Mouse (Mus musculus) adrenal gland, postnatal 4 days (tissue): ENCODE results near the gene Zfp988. TPM values are rescaled to one million over a fixed set of nuclear protein-coding genes. Genes with fewer than 3 reads are reported as not detected.
A peak's percentile ranks its signal among the peaks of the same experiment; 100 is the strongest.
"Not testable (repeated sequence)": the region's sequence is repeated elsewhere in the genome, so short reads cannot be mapped to it uniquely, and the experiment has no call there.

Source experiments
- DNase-seq, 2 experiments: peaks; one replicate each; pipeline ENCODE4 v3.0.0; 2021 to 2022; ENCODE audit warnings: low spot score in 2 of 2, mixed read lengths in 2 of 2
- long read RNA-seq, 2 experiments: library from polyadenylated mRNA; stranded (forward); transcript quantifications; one replicate each; pipeline ENCODE4 v2.0.0; 2021
- total RNA-seq, 2 experiments: library from RNA; stranded (reverse); gene quantifications; 2 replicates each; pipeline ENCODE4 v1.2.3; 2021

Gene Zfp988
- total RNA-seq = under 1 TPM; 0.39 to 0.40 TPM
- long read RNA-seq, experiment 1 = 0 reads
- long read RNA-seq, experiment 2 = 0 reads

GRCm38 (mm10) chr4:147305436-147305835 lies at the start of gene Zfp988:
TSS of gene Zfp988 (plus strand) at chr4:147305674.
- DNase-seq = not testable (repeated sequence)

DNA sequence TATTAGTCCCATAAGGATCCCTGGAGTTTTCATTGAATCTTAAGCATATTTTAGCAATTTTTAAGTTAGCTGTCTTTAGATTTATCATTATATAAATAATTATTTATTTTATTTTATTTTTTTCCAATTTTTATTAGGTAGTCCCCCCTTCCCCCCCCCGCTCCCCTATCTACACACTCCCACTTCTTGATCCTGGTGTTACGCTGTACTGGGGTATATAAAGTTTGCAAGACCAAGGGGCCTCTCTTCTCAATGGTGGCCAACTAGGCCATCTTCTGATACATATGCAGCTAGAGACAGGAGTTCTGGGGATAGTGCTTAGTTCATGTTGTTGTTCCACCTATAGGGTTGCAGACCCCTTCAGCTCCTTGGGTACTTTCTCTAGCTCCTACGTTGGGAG lies 42.8 kb upstream of the Zfp988 start:
- DNase-seq = not testable (repeated sequence)

- not testable (repeated sequence) for DNase-seq
Observed at GRCm38 (mm10) chr4:147267302-147267701, 38.2 kb upstream of the Zfp988 start.

DNA sequence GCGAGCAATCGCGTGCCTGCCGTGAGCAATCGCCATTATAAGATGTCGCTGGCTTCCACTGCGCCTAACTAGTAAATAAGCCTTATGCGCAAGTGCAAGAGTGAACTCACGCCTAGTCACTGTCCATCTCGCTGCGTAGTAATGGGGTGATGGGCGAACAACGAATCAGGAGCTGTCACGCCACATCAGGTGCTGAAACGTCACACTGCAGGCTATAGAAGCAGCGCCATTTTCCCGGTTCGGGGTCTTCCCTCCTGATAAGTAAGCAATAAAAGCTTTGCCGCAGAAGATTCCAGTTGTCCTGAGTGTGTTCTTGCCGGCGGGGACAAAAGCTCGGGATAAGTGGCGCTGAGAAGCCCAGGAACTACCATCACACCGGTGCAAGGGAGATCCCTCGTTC lies 36.7 kb upstream of the Zfp988 start:
- DNase-seq = not testable (repeated sequence)

GRCm38 (mm10) chr4:147270026-147270425 lies 35.4 kb upstream of the Zfp988 start:
- DNase-seq = not testable (repeated sequence)

GRCm38 (mm10) chr4:147271601-147272000 lies 33.9 kb upstream of the Zfp988 start:
- DNase-seq = not testable (repeated sequence)

- not testable (repeated sequence) for DNase-seq
Observed at GRCm38 (mm10) chr4:147275021-147275772, 30.3 kb upstream of the Zfp988 start.

DNA sequence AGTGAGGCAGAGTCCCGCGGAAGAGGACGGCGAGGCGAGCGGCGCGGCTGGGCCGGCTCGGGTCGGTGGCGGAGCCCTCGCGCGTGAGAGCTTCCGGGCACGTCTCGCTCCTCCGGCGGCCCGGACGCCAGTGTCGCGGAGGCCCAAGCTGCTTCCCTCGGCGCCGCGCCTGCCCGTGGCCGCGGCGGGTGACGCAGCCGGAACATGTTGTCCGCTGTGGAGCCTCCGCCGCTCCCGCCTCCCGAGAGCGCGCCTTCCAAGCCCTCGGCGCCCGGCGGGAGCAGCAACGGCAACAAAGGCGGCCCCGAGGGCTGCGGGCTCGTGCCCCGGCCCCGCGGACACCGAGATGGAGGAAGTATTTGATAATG lies 29.7 kb upstream of the Zfp988 start:
- not testable (repeated sequence) for DNase-seq

- not testable (repeated sequence) for DNase-seq
Observed at GRCm38 (mm10) chr4:147280406-147280805, 25.1 kb upstream of the Zfp988 start.

GRCm38 (mm10) chr4:147298585-147298984 lies 6.9 kb upstream of the Zfp988 start:
- DNase-seq = not testable (repeated sequence)

- not testable (repeated sequence) for DNase-seq
Observed at GRCm38 (mm10) chr4:147302375-147302774, 3.1 kb upstream of the Zfp988 start.

DNA sequence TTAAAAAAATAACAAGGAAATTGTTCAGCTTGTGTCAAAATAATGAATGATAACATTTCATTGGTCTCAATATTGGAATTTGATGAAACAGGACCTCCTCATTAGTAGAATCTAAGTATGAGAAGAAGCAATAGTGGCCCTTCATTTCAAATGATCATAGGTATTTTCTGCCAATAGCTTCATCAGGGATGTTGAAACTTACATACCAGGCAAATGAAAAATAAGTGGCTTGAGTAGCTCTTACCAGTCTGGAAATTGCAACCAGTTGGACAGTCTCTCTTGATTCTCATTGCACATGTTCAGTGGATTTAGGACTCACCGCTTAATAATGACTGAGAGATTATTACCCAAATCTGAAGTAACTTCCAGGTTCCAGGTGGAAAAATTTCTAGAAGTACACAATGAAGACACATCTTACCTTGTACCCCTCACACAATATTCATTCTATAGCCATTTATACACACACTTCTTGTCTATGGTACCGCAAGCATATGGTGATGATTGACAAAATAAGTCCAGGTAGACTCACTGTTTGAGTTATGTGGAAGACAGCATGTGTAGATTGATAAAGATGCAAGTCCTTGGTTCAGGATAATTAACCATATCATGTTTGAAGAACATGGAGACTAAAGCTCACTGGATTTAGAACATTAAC lies 29.7 kb downstream of the Zfp988 start:
- DNase-seq = not testable (repeated sequence)

DNA sequence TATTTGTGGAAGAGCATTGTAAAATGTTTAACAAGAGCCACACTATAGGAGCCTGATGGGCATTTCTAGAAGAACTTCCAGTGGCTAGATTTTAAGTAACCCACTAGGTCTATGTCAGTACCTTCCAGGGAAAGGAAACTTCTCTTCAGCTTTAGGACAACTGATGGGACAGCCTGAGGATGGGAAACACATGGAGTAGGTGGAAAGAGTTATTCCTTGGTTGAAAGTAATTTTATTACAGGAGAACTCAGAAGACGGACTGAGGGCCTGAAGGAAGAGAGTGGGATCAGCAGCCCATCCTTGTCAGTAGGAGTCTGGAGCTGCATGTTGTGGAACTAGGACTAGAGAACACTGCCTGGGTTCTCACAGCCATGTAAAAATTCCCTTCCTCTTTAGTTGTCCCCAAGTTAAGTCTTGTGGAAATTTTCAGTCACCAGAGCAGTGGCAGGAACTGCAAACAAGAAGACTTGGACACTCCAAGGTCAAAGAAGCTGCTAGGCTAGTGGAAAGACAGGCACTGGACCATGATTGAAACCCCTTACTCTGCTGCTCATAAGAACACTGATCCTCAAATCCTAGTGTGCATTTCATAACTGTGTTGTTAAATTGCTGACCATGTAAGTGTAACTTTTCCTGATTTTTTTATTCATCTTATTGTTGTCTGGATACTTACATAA lies 30.4 kb downstream of the Zfp988 start:
- not testable (repeated sequence) for DNase-seq

- DNase-seq = not testable (repeated sequence)
Observed at GRCm38 (mm10) chr4:147336368-147337195, 31.1 kb downstream of the Zfp988 start.

DNA sequence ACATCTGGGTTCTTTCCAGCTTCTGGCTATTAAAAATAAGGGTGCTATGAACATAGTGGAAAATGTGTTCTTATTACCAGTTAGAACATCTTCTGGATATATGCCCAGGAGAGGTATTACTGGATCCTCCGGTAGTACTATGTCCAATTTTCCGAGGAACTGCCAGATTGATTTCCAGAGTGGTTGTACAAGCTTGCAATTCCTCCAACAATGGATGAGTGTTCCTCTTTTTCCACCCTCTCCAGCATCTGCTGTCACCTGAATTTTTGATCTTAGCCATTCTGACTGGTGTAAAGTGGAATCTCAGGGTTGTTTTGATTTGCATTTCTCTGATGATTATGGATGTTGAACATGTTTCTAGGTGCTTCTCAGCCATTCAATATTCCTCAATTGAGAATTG lies 32.0 kb downstream of the Zfp988 start:
- not testable (repeated sequence) for DNase-seq

GRCm38 (mm10) chr4:147338032-147338610 lies 32.6 kb downstream of the Zfp988 start:
- no peak for DNase-seq

GRCm38 (mm10) chr4:147338706-147339105 lies 33.2 kb downstream of the Zfp988 start:
- not testable (repeated sequence) for DNase-seq

GRCm38 (mm10) chr4:147339601-147340219 lies 34.2 kb downstream of the Zfp988 start:
- DNase-seq = peak in 1 of 2 experiments; percentile 19

DNA sequence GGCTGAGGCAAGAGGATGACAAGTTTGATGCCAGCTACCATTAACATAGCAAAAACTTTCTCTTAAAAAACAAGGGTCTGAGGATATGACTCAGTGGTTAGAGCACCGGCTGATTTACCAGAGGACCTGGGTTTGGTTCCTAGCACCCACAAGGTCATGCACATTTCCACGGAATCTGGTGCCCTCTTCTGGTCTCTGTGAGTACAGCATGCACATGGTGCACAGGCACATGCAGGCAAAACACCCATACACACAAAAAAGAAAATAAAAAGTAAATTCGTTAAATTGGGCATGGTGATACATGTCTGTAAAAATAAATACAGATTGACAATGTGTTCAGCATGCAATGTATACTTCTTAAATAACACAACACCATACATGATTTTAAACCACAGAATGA lies 34.8 kb downstream of the Zfp988 start:
- peak in 1 of 2 experiments; percentile 2 for DNase-seq

GRCm38 (mm10) chr4:147340876-147341275 lies 35.4 kb downstream of the Zfp988 start:
- peak in 1 of 2 experiments; percentile 2 for DNase-seq
